ENCODE assay signal across 8 mouse cellular contexts in the genomic region with DNA sequence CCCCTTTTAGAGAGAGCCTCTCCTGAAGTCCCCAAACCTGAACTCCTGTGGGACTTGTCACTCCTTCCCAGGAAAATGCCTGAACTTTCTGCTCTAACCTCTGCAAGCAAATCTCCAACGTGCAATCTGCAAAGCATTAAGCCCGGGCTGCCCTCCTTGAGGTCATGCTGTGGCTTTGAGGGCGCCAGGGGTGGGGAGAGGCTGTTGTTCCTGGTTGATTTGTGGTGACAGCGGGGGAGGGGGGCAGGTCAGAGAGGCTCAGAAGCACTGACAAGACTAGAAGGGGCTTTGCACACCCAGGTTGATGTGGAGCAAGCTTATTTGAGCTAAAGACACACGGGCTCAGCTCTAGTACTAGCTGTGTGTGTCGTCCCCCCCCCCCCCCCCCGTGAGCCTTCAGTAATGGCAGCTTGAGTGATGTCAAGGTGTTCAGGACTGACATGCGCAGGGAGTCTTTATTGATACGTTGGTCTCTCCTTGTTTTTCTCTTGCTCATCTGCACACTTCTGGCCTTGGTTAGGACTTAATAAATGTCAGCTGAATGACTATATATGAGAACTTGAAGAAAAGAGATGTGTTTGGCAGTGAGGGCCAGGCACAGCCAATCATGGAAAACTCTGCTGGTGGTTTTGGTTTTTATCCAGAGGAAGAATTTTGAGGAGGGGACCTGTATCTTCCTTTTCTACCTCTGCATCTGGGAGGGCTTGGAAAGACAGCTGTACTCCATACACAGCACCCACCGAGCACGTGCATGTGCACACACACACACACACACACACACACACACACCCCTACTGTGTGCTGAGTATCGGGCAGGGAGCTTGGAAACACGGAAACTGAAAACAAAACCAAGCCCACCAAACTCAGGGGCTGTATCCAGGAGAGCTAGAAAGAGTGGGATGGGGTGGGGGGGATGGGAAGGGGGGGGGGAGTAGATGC. TPM values are rescaled to one million over a fixed set of nuclear protein-coding genes. Genes with fewer than 3 reads are reported as not detected.
DNase-seq lines count a peak whose midpoint lies in the region; ATAC-seq lines count a peak whose summit lies in the region.

No protein-coding gene starts in this region.

- H3K27me3 ChIP-seq in heart, embryonic 12.5 days (replicated peaks) = no peaks in the 10 kb centered on the region
- no peaks in the 10 kb centered on the region for H3K27me3 ChIP-seq in forebrain, embryonic 14.5 days (replicated peaks; ENCODE audit: control insufficient read depth, insufficient read depth, low read length)
- no peaks in the 10 kb centered on the region for H3K27me3 ChIP-seq in limb, embryonic 13.5 days

- H3K4me2 ChIP-seq in heart, embryonic 12.5 days = peak overlapping the region; percentile 53
- peak overlapping the region; percentile 56 for H3K4me2 ChIP-seq in forebrain, embryonic 14.5 days (ENCODE audit: low read length)
- peak overlapping the region; percentile 52 for H3K4me2 ChIP-seq in limb, embryonic 13.5 days (replicated peaks)

- ATAC-seq in heart, embryonic 12.5 days (ENCODE audit: insufficient number of reproducible peaks, low FRiP score) = no peak
- ATAC-seq in forebrain, embryonic 14.5 days = peak; percentile 9
- ATAC-seq in limb, embryonic 13.5 days (ENCODE audit: low FRiP score, low read depth) = peak; percentile 10
- no peak for ATAC-seq in erythroblast, adult 5-6 weeks (replicated peaks; ENCODE audit: low FRiP score, poor library complexity, severe bottlenecking)

- DNase-seq in heart, adult 9 months (ENCODE audit: low spot score in 2 of 2) = no peak
- DNase-seq in ZHBTc4 (ENCODE audit: low read depth, low spot score) = peak; percentile 43
- peak; percentile 28 for DNase-seq in forebrain, embryonic 14.5 days (ENCODE audit: low spot score)
- peak; percentile 73 for DNase-seq in retina, postnatal 1 day
- no peak for DNase-seq in spleen, adult 12 weeks (ENCODE audit: low spot score)

- 12% methylated on average over 13 of the region's 13 CpGs for WGBS in heart, embryonic 12.5 days
- WGBS in forebrain, embryonic 14.5 days = 5% methylated on average over 13 of the region's 13 CpGs
- WGBS in limb, embryonic 13.5 days = 6% methylated on average over 13 of the region's 13 CpGs

- no peaks in the 10 kb centered on the region for H3K36me3 ChIP-seq in heart, embryonic 12.5 days
- no peaks in the 10 kb centered on the region for H3K36me3 ChIP-seq in forebrain, embryonic 14.5 days (ENCODE audit: control insufficient read depth, insufficient read depth, low read length)
- no peaks in the 10 kb centered on the region for H3K36me3 ChIP-seq in limb, embryonic 13.5 days

- H3K9me3 ChIP-seq in heart, embryonic 12.5 days (replicated peaks) = no peaks in the 10 kb centered on the region
- H3K9me3 ChIP-seq in forebrain, embryonic 14.5 days (replicated peaks; ENCODE audit: control insufficient read depth, low read length) = no peaks in the 10 kb centered on the region
- H3K9me3 ChIP-seq in limb, embryonic 13.5 days = no peaks in the 10 kb centered on the region

- H3K9ac ChIP-seq in heart, embryonic 12.5 days = peak overlapping the region; percentile 57
- H3K9ac ChIP-seq in forebrain, embryonic 14.5 days (ENCODE audit: low read length) = peak overlapping the region; percentile 46; the same call in 1 of the 2 replicates
- peak overlapping the region; percentile 8; the same call in 1 of the 2 replicates for H3K9ac ChIP-seq in limb, embryonic 13.5 days

- H3K4me3 ChIP-seq in heart, embryonic 12.5 days = 0 out of 2 replicates have a peak overlapping the region, but pooled peaks have one; percentile 3
- peak overlapping the region; percentile 23 for H3K4me3 ChIP-seq in forebrain, embryonic 14.5 days (ENCODE audit: low read depth, low read length)
- peak overlapping the region; percentile 14; the same call in 1 of the 2 replicates for H3K4me3 ChIP-seq in limb, embryonic 13.5 days

- H3K4me1 ChIP-seq in heart, embryonic 12.5 days (replicated peaks) = peaks cover 62% of the 10 kb centered on the region
- peaks cover 39% of the 10 kb centered on the region for H3K4me1 ChIP-seq in forebrain, embryonic 14.5 days (ENCODE audit: control insufficient read depth, insufficient read depth, low read length)
- peaks cover 54% of the 10 kb centered on the region for H3K4me1 ChIP-seq in limb, embryonic 13.5 days

- peak overlapping the region; percentile 68 for H3K27ac ChIP-seq in heart, embryonic 12.5 days (ENCODE audit: poor library complexity, severe bottlenecking)
- H3K27ac ChIP-seq in forebrain, embryonic 14.5 days (ENCODE audit: low read depth, low read length) = peak overlapping the region; percentile 86
- H3K27ac ChIP-seq in limb, embryonic 13.5 days = peak overlapping the region; percentile 89

RNA-seq across cellular contexts. Expression of a gene that starts 6.5 kb away (rescaled TPM):
- polyA plus RNA-seq in heart, embryonic 12.5 days (2016; fragmentation: Nextera tagmentation; extraction: Ambion mirVana) = 1.1 and 1.9 TPM in 2 replicates
- 0.10 TPM in 2 replicates for polyA plus RNA-seq in forebrain, embryonic 14.5 days (2014; fragmentation: Nextera tagmentation; extraction: Ambion mirVana)
- 0.33 and 0.79 TPM in 2 replicates for polyA plus RNA-seq in limb, embryonic 13.5 days (2015; fragmentation: Nextera tagmentation; extraction: Ambion mirVana)
- 1.3 TPM in 1 of 2 replicates, not detected in the other for total RNA-seq in erythroblast, adult 5-6 weeks (2015; ENCODE audit: low replicate concordance)
- total RNA-seq in erythroblast, adult 5-6 weeks (2017; ENCODE audit: low replicate concordance) = not detected in 2 replicates

RNA-seq across cellular contexts. Expression of a gene that starts 21.7 kb away (rescaled TPM):
- polyA plus RNA-seq in heart, embryonic 12.5 days (2016; fragmentation: Nextera tagmentation; extraction: Ambion mirVana) = 1.8 and 2.0 TPM in 2 replicates
- polyA plus RNA-seq in forebrain, embryonic 14.5 days (2014; fragmentation: Nextera tagmentation; extraction: Ambion mirVana) = 0.58 and 1.5 TPM in 2 replicates
- polyA plus RNA-seq in limb, embryonic 13.5 days (2015; fragmentation: Nextera tagmentation; extraction: Ambion mirVana) = 0.88 and 1.0 TPM in 2 replicates
- not detected in 2 replicates for total RNA-seq in erythroblast, adult 5-6 weeks (2015; ENCODE audit: low replicate concordance)
- total RNA-seq in erythroblast, adult 5-6 weeks (2017; ENCODE audit: low replicate concordance) = not detected in 2 replicates

RNA-seq across cellular contexts. Expression of a gene that starts 49.1 kb away (rescaled TPM):
- polyA plus RNA-seq in heart, embryonic 12.5 days (2016; fragmentation: Nextera tagmentation; extraction: Ambion mirVana) = 2.9 and 3.1 TPM in 2 replicates
- polyA plus RNA-seq in forebrain, embryonic 14.5 days (2014; fragmentation: Nextera tagmentation; extraction: Ambion mirVana) = 2.3 and 2.8 TPM in 2 replicates
- polyA plus RNA-seq in limb, embryonic 13.5 days (2015; fragmentation: Nextera tagmentation; extraction: Ambion mirVana) = 2.3 and 2.7 TPM in 2 replicates
- total RNA-seq in erythroblast, adult 5-6 weeks (2015; ENCODE audit: low replicate concordance) = not detected in 2 replicates
- not detected in 2 replicates for total RNA-seq in erythroblast, adult 5-6 weeks (2017; ENCODE audit: low replicate concordance)

Comparison
In these comparisons a context has a peak if more than half of its experiments do, and no peak if none do; other contexts are left out.
1. ATAC-seq: peak in forebrain, embryonic 14.5 days (single experiment) and limb, embryonic 13.5 days (single experiment); none in heart, embryonic 12.5 days (single experiment) and erythroblast, adult 5-6 weeks (single experiment).
2. DNase-seq: peak in ZHBTc4 (single experiment), forebrain, embryonic 14.5 days (single experiment) and retina, postnatal 1 day (single experiment); none in heart, adult 9 months (0 of 2) and spleen, adult 12 weeks (single experiment).
3. Peak in every context shown above with its lines, with median percentiles within 50 percentile points of each other: H3K27ac ChIP-seq, H3K4me2 ChIP-seq, H3K4me3 ChIP-seq and H3K9ac ChIP-seq.